Comparison of ENCODE assay signal across 16 mouse cellular contexts in the genomic region with DNA sequence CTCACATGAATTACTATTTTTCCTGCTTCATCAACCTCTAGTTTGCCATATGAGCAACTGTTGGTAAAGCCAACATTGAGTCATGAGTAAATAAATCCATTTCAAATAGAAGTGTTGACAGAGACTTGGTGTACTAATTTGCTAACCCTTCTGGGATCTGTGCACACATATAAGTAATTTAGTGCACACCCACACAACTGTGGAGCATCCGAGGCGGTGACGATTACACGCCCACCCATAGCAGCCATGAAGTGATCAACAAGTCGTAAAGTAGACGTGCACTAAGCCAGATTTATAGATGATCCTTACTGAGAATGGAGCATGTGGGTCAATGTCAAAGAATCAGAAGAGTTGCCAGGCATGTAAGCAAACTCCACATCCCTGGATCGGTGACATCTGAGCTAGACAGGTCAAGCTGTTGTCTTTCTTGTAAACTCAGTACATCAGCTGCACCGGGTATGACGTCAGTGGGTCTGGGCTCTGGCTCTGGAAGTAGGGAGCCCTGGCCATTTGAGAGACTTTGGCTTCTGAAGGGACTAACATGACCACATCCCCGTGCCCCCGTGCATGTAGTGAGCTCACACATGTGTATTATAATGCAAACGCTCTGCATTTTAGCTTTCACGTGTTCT.
DNase-seq lines count a peak whose midpoint lies in the region; TF ChIP-seq lines count a peak whose summit lies in the region.
"Had no signal": no experiment of that assay in that cellular context is flagged by ENCODE, and none has a peak within 500 bp of the region (broad histone marks: within the 10 kb centered on the region; RNA-seq: fewer than 3 reads in every experiment).

No protein-coding gene starts in this region.

- DNase-seq in gastrocnemius, adult 18-20 months (ENCODE audit: low spot score), result peak; percentile 72
- DNase-seq in gastrocnemius, postnatal 10 days, result no peak
- DNase-seq in heart, embryonic 10.5 days (ENCODE audit: low spot score), result peak; percentile 70
- no peak for DNase-seq in heart, postnatal 25 days (ENCODE audit: low spot score)
- peak; percentile 85 for DNase-seq in skeletal muscle tissue, adult 2 months (ENCODE audit: low read depth, low spot score)
- DNase-seq in right cerebral cortex, postnatal 36 days (ENCODE audit: low spot score in 2 of 2), result no peak
- DNase-seq: adrenal gland, adult 8-10 months; adrenal gland, postnatal 36 days; cerebellum, adult 2 months; heart, postnatal 10 days had no signal

- H3K4me3 ChIP-seq in heart, embryonic 10.5 days, result no peak overlapping the region
- H3K4me3 ChIP-seq in C2C12 (ENCODE audit: insufficient read depth, poor library complexity, severe bottlenecking), result no peak overlapping the region
- H3K4me3 ChIP-seq: embryonic facial prominence, embryonic 10.5 days; erythroblast, embryonic 14.5 days; forebrain, embryonic 10.5 days; hindbrain, embryonic 10.5 days had no signal

- H3K27ac ChIP-seq in heart, embryonic 10.5 days, result no peak overlapping the region
- H3K27ac ChIP-seq: embryonic facial prominence, embryonic 10.5 days; forebrain, embryonic 10.5 days; hindbrain, embryonic 10.5 days; hindbrain, embryonic 14.5 days had no signal

- no peaks in the 10 kb centered on the region for H3K36me3 ChIP-seq in heart, embryonic 10.5 days
- H3K36me3 ChIP-seq in C2C12 (ENCODE audit: control insufficient read depth, insufficient read depth), result no peaks in the 10 kb centered on the region
- H3K36me3 ChIP-seq: embryonic facial prominence, embryonic 10.5 days; forebrain, embryonic 10.5 days; hindbrain, embryonic 10.5 days had no signal

- no peaks in the 10 kb centered on the region for H3K27me3 ChIP-seq in heart, embryonic 10.5 days (ENCODE audit: insufficient read depth, poor library complexity, severe bottlenecking)
- H3K27me3 ChIP-seq in C2C12 (ENCODE audit: control insufficient read depth, insufficient read depth, insufficient read length), result no peaks in the 10 kb centered on the region

- peaks cover 43% of the 10 kb centered on the region for H3K4me1 ChIP-seq in heart, embryonic 10.5 days

- intact Hi-C loops in heart, postnatal 25 days (cut with DNase I), result no loop called here

- H3ac ChIP-seq in C2C12 (ENCODE audit: control insufficient read depth, insufficient read length, low read depth), result no peak overlapping the region

- no peaks in the 10 kb centered on the region for H3K79me2 ChIP-seq in C2C12 (ENCODE audit: control insufficient read depth, insufficient read depth)

- 90% methylated on average over 13 of the region's 13 CpGs for WGBS in heart, embryonic 10.5 days

- no peaks in the 10 kb centered on the region for H3K79me3 ChIP-seq in C2C12 (ENCODE audit: low read depth)

- no peaks in the 10 kb centered on the region for H3K9me3 ChIP-seq in heart, embryonic 10.5 days
- H3K9me3 ChIP-seq: embryonic facial prominence, embryonic 10.5 days; forebrain, embryonic 10.5 days; hindbrain, embryonic 10.5 days had no signal

- no peak for TF ChIP-seq CTCF in C2C12 (IDR thresholded peaks at IDR 0.05; ENCODE audit: control insufficient read depth, insufficient read depth, insufficient read length)

TF ChIP-seq in C2C12, 6 proteins besides CTCF, POLR2A, EP300 and RAD21:
- peak; percentile 27 for TF ChIP-seq MYOD1 (IDR thresholded peaks at IDR 0.05; ENCODE audit: control insufficient read depth, insufficient read length, low read depth)
- no peak for TF ChIP-seq MYOG (IDR thresholded peaks at IDR 0.05; ENCODE audit: control insufficient read depth, extremely low read depth, insufficient read length)

Comparison
In these comparisons a context has a peak if more than half of its experiments do, and no peak if none do; other contexts are left out.
1. DNase-seq: peak in gastrocnemius, adult 18-20 months (single experiment), heart, embryonic 10.5 days (single experiment) and skeletal muscle tissue, adult 2 months (single experiment); none in gastrocnemius, postnatal 10 days (single experiment), heart, postnatal 25 days (single experiment) and right cerebral cortex, postnatal 36 days (0 of 2).